Mouse (Mus musculus) lung, adult 2 months (tissue): Measurements from ENCODE around the gene Zfp524. TPM values are rescaled to one million over a fixed set of nuclear protein-coding genes. Genes with fewer than 3 reads are reported as not detected.

ENCODE experiments used
- DNase-seq: peaks from one replicate; pipeline ENCODE4 v3.0.0; 2022
- H3K4me1 ChIP-seq: fragments of 200-500 bp; 2 replicates; pipeline ENCODE4 v1.6.1; 2011; ENCODE audit warnings: low read length; ENCODE audit not compliant: control insufficient read depth, insufficient read depth
- H3K4me3 ChIP-seq: fragments of 200-500 bp; replicated peaks from 2 replicates; pipeline ENCODE3; 2011; ENCODE audit warnings: low read depth, mild to moderate bottlenecking, control low read depth, low read length; ENCODE audit errors: extremely low read depth
- CTCF ChIP-seq: fragments of 200-500 bp; IDR thresholded peaks from 2 replicates; pipeline ENCODE4 v1.5.1; 2011; ENCODE audit warnings: mild to moderate bottlenecking, low read length, control low read depth; ENCODE audit not compliant: insufficient read depth
- POLR2A ChIP-seq: fragments of 200-500 bp; IDR thresholded peaks from 2 replicates; pipeline ENCODE4 v1.6.1; 2011; ENCODE audit warnings: low read depth, mild to moderate bottlenecking, control low read depth, low read length, borderline replicate concordance; ENCODE audit errors: extremely low read depth
- WGBS: fragments of 180-500 bp; shearing (Covaris S2); methylation state at CpG from one replicate; pipeline ENCODE4 v1.1.7; 2018; 5-methylcytosine and 5-hydroxymethylcytosine counted together
- polyA plus RNA-seq: library from polyadenylated mRNA; depleted of rRNA; stranded (reverse); fragments of >200 nt; gene quantifications from 2 replicates; pipeline ENCODE4 v1.2.3, GENCODE M21; 2012; rRNA removed

The Zfp524 gene
- polyA plus RNA-seq, 1 experiment: 37.0 TPM

DNA sequence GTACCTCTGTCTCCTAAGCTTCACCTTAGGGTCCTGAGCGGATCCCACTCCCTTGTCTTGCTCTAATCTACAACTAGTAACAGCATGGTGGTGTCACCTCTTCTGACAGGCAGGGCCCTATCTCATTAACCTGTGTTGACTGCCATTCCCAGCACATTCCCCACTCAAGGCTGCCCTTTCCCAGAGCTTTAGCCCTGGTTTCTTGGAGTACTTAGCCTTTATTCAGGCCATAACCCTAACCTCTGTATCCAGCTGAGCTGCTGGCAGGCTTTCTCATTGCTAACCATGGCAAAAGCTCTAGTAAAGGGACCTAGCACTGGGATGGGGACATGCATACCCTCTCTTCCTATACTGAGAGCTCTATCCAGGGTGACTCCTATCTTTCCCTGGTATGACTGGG lies 44.4 kb downstream of the Zfp524 start:
- 97% methylated on average over 1 of the region's 1 CpGs for WGBS
- Histone ChIP-seq H3K4me3 (no peak overlapping the region), H3K4me1 (peaks cover 4% of the 10 kb centered on the region)
- no peak for DNase-seq
- TF ChIP-seq POLR2A: no peak
- TF ChIP-seq CTCF: no peak

DNA sequence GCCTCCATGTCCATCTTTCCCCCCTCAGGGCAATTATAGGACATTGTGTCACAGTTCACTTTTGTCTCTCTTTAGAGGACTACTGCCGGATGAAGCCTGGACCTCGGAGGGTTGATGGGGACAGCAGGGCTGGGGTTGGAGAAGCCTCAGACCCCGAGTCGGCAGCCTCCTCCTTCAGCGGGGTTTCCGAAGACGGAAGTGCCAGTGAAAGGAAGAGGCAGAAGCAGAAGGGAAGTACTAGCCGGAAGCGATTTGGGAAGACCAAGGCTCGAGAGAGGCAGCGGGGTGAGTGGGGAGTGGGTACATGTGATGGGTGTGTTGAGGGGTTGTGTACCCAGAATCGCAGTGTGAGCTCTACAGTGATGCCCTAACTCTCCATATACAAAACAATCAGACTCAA lies 45.2 kb downstream of the Zfp524 start:
- Histone ChIP-seq H3K4me3 (no peak overlapping the region), H3K4me1 (peaks cover 4% of the 10 kb centered on the region)
- 83% methylated on average over 12 of the region's 12 CpGs for WGBS
- no peak for DNase-seq
- no peak for TF ChIP-seq CTCF
- TF ChIP-seq POLR2A: no peak

DNA sequence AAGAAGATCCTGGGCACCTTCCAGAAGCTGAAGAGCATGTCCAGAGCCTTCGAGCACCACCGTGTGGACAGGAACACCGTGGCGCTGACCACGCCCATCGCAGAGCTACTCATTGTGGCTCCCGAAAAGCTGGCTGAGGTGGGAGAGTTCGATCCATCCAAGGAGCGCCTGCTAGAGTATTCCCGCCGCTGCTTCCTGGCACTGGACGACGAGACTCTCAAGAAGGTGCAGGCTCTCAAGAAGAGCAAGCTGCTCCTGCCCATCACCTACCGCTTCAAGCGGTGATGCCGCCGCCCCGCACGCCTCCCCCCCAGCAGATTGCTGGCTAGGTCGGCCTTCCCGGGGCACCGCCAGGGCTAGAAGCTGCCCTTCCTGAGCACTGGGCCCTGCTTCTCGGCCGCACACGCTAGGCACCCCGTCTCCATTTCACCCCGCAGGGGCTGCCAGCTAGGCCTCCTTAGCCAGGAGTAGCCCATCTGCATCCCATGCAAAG lies 46.1 kb downstream of the Zfp524 start:
- peak overlapping the region; percentile 29 for H3K4me3 ChIP-seq
- WGBS: 2% methylated on average over 27 of the region's 27 CpGs
- peak; percentile 73 for TF ChIP-seq CTCF
- no peak for TF ChIP-seq POLR2A
- peaks cover 4% of the 10 kb centered on the region for H3K4me1 ChIP-seq
- peak; percentile 71 for DNase-seq

DNA sequence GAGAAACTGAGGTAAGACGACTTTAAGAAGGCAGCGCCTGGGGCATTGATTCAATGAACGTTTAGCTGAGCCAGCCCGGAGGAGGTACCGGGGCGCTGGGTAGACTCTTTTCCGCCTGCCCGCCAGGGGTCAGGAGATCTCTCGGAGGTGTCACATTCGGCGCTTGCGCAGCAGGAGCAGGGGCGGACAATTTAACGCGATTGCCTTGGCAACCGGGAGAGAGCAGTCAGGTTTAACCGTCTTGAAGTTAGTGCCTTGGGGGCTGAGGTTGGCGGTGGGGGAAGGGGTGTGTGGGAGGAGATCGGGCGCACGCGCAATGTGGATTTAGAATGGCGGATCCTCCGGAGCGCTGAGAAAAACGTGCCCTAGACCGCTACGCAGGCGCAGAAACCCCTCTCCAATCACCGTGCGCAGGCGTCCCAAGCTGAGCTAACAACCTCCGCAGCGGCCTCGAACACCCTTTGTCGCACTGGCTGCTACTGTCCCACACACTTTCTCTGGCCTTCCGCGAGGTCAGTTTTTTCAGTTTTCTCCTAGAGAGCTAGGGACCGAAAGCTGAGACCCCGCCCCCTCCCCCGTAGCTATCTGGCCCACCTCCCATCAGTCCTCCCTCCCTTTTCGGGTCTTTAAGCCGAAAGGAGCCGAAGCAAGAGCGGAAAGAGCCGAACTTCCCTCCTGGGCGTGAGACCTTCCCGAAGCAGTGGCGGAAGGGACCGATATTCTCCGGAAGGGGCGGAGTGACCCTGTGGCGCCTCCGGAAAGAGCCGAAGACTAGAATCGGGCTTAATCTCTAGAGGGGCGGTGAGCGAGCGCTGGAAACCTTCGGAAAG lies 46.9 kb downstream of the Zfp524 start:
- peaks cover 4% of the 10 kb centered on the region for H3K4me1 ChIP-seq
- TF ChIP-seq POLR2A (peak; percentile 47; the same call in 1 of the 2 replicates), CTCF (peak; percentile 54)
- peak overlapping the region; percentile 95 for H3K4me3 ChIP-seq
- WGBS: under 1% methylated on average over 60 of the region's 60 CpGs
- DNase-seq: peak; percentile 97

DNA sequence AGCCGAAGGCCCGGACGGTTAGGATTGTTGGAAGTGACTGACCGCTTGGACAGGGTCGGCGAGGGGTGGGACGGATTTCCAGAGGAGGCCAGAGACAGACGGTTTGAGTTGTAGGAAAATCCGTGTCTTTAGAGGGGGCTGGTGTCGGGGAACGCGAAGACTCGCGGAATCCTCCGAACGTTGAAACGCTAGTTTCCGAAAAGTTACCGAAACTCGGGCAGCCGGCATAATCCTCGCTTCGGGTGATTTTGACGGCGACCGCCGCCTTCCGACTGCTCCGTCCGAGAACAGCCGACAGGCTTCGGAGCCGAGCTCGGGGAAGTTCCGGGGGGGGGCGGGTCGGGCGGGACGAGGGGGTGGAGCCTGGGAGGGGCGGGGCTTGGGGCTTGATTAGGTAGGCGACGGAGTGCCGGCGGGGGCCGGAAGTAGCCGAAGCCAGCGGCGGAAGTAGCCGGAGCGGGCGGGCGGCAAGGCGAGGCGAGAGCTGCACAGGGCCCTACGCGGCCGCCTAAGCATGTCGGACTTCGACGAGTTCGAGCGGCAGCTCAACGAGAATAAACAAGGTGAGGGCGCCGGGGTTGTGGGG lies 47.7 kb downstream of the Zfp524 start, which contains the start of gene U2af2:
Gene U2af2, plus strand, starts transcription at position 370 of the 586 bp plus-strand sequence.
- Histone ChIP-seq H3K4me3 (peak within 1 kb of the TSS; percentile 95), H3K4me1 (peaks cover 4% of the 10 kb centered on the region)
- TF ChIP-seq CTCF: no peak
- TF ChIP-seq POLR2A: peak; percentile 77
- DNase-seq: peak; percentile 92
- WGBS: 1% methylated on average over 65 of the region's 65 CpGs

DNA sequence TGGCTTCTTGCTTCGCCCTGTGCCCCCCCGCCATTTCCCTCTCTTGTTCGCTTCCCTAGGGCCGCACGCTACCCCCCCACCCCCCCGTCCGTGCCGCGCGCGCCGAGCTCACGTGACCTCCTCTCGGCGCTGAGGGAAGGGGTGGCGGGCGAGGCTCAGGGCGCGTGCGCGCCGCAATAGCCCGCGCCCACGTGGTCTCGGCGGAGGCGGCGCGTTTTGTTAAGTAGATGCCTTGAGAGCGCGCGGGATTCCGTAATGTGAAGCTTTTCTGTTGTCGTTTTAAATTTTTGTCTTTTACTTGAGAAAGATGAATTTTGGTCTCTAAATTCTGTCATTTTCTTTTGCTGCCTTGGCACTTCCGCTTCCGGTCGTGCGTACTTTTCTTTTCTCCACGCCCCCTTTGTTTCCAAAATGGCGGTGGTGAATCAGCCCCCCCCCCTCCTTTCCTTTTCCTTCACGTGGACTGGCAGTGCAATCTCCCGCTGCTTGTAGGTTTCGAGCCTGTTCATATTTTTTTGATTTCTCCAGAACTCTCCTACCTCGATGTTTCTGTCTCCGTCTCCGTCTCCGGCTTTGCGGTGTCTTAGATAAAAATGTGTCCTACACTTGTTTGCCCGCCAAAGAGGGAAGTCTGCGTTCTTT lies 48.3 kb downstream of the Zfp524 start:
- TF ChIP-seq POLR2A: no peak
- TF ChIP-seq CTCF: no peak

DNA sequence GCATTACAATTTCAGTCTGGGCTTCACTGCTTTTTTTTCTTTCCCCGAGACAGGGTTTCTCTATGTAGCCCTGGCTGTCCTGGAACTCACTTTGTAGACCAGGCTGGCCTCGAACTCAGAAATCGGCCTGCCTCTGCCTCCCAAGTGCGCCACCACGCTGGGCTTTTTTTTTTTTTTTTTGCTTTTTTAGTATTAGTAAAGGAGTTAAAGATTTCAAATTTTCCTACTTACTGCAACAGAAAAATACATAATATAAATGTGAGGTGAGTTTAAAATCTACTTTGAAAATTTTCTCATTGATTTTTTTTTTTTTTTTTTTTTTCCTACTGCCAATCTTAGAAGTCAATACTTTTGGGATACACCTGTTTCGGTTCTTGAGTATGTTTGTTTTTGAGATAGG lies 50.7 kb downstream of the Zfp524 start:
- DNase-seq: no peak
- no peak for TF ChIP-seq POLR2A
- no peak for TF ChIP-seq CTCF
- Histone ChIP-seq H3K4me1 (peaks cover 4% of the 10 kb centered on the region), H3K4me3 (no peak overlapping the region)
- 87% methylated on average over 6 of the region's 6 CpGs for WGBS

More for the DNA sequence above, 48.3 kb downstream of the Zfp524 start:
- peak overlapping the region; percentile 88 for H3K4me3 ChIP-seq
- WGBS: under 1% methylated on average over 50 of the region's 51 CpGs
- no peak for DNase-seq
- H3K4me1 ChIP-seq: peaks cover 4% of the 10 kb centered on the region

Other genes with a start within 250 kb of the Zfp524 start
- gene Fam71e2, start 243.1 kb upstream of the Zfp524 start, polyA plus RNA-seq: not detected in 2 replicates
- gene Il11, start 231.6 kb upstream of the Zfp524 start, polyA plus RNA-seq: 0.65 and 0.68 TPM in 2 replicates
- not detected in 2 replicates for gene Tmem190, start 231.5 kb upstream of the Zfp524 start, polyA plus RNA-seq
- gene Tmem238, start 224.8 kb upstream of the Zfp524 start, polyA plus RNA-seq: 59.4 and 97.7 TPM in 2 replicates
- gene Rpl28, start 221.5 kb upstream of the Zfp524 start, polyA plus RNA-seq: 171 and 204 TPM in 2 replicates
- gene Ube2s, start 201.8 kb upstream of the Zfp524 start, polyA plus RNA-seq: 135 and 210 TPM in 2 replicates
- gene Shisa7, start 169.7 kb upstream of the Zfp524 start, polyA plus RNA-seq: 2.5 and 3.4 TPM in 2 replicates
- 14.1 and 22.3 TPM in 2 replicates for gene Isoc2b, start 144.2 kb upstream of the Zfp524 start, polyA plus RNA-seq
- gene Isoc2a, start 137.3 kb upstream of the Zfp524 start, polyA plus RNA-seq: 13.4 and 15.0 TPM in 2 replicates
- gene Gm36210, start 107.9 kb upstream of the Zfp524 start, polyA plus RNA-seq: 0.15 and 0.20 TPM in 2 replicates
- 20.6 and 24.7 TPM in 2 replicates for gene Zfp628, start 99.2 kb upstream of the Zfp524 start, polyA plus RNA-seq
- gene Nat14, start 92.4 kb upstream of the Zfp524 start, polyA plus RNA-seq: 7.1 and 7.6 TPM in 2 replicates
- 7.5 and 8.0 TPM in 2 replicates for gene Ssc5d, start 88.6 kb upstream of the Zfp524 start, polyA plus RNA-seq
- 5.6 and 24.2 TPM in 2 replicates for gene Sbk2, start 50.0 kb upstream of the Zfp524 start, polyA plus RNA-seq
- gene Sbk3, start 43.2 kb upstream of the Zfp524 start, polyA plus RNA-seq: 6.5 and 9.0 TPM in 2 replicates
- gene Zfp579, start 18.3 kb upstream of the Zfp524 start, polyA plus RNA-seq: 84.1 and 90.7 TPM in 2 replicates
- gene Fiz1, start 282 bp downstream of the Zfp524 start, polyA plus RNA-seq: 32.2 and 33.9 TPM in 2 replicates
- gene Gm44973, start 1.1 kb downstream of the Zfp524 start, polyA plus RNA-seq: not detected in 2 replicates
- gene Zfp865, start 6.0 kb downstream of the Zfp524 start, polyA plus RNA-seq: 43.2 and 47.9 TPM in 2 replicates
- 0.90 and 0.97 TPM in 2 replicates for gene Ccdc106, start 6.1 kb downstream of the Zfp524 start, polyA plus RNA-seq
- not detected in 2 replicates for gene 4632433K11Rik, start 19.7 kb downstream of the Zfp524 start, polyA plus RNA-seq
- gene Zfp784, start 24.0 kb downstream of the Zfp524 start, polyA plus RNA-seq: 5.2 and 6.9 TPM in 2 replicates
- gene Zfp580, start 37.1 kb downstream of the Zfp524 start, polyA plus RNA-seq: 36.0 and 37.9 TPM in 2 replicates
- 145 and 189 TPM in 2 replicates for gene U2af2, start 47.7 kb downstream of the Zfp524 start, polyA plus RNA-seq
- gene Epn1, start 65.8 kb downstream of the Zfp524 start, polyA plus RNA-seq: 151 and 160 TPM in 2 replicates
- gene Rfpl4, start 102.5 kb downstream of the Zfp524 start, polyA plus RNA-seq: not detected in 2 replicates
- gene Rasl2-9, start 111.5 kb downstream of the Zfp524 start, polyA plus RNA-seq: 0.24 TPM in 1 of 2 replicates, not detected in the other
- gene Vmn1r55, start 135.3 kb downstream of the Zfp524 start, polyA plus RNA-seq: not detected in 2 replicates
- gene Vmn1r56, start 182.3 kb downstream of the Zfp524 start, polyA plus RNA-seq: not detected in 2 replicates
- not detected in 2 replicates for gene Vmn1r57, start 204.1 kb downstream of the Zfp524 start, polyA plus RNA-seq